Mouse (Mus musculus) forebrain, postnatal 0 days (tissue): ENCODE results near the gene Gapdhs. TPM values are rescaled to one million over a fixed set of nuclear protein-coding genes. Genes with fewer than 3 reads are reported as not detected.
"Not testable (repeated sequence)": the region's sequence is repeated elsewhere in the genome, so short reads cannot be mapped to it uniquely, and the experiment has no call there.

ENCODE experiments used
- ATAC-seq: fragments of 200-750 bp; cut with Nextera tagmentation; 2 replicates; pipeline ENCODE4 v1.8.0; 2017; ENCODE audit warnings: mild to moderate bottlenecking, moderate library complexity
- DNase-seq: peaks from one replicate; pipeline ENCODE4 v3.0.0-alpha.2; 2015
- H3K27ac ChIP-seq: fragments of 300-500 bp; sonication (generic); 2 replicates; pipeline ENCODE4 v1.5.1; 2014; ENCODE audit warnings: low read depth, mild to moderate bottlenecking, antibody characterized with exemption, low read length, moderate library complexity, mixed read lengths
- H3K27me3 ChIP-seq: fragments of 300-500 bp; sonication (generic); 2 replicates; pipeline ENCODE4 v1.6.1; 2014; ENCODE audit warnings: mild to moderate bottlenecking, low read length, mixed read lengths; ENCODE audit not compliant: insufficient read depth
- H3K36me3 ChIP-seq: fragments of 300-500 bp; sonication (generic); 2 replicates; pipeline ENCODE4 v1.6.1; 2014; ENCODE audit warnings: mild to moderate bottlenecking, moderate library complexity; ENCODE audit not compliant: insufficient read depth
- H3K4me1 ChIP-seq: fragments of 300-500 bp; sonication (generic); 2 replicates; pipeline ENCODE4 v1.6.1; 2014; ENCODE audit warnings: antibody characterized with exemption; ENCODE audit not compliant: insufficient read depth
- H3K4me2 ChIP-seq: fragments of 300-500 bp; sonication (generic); 2 replicates; pipeline ENCODE4 v1.6.1; 2014; ENCODE audit warnings: low read depth, mild to moderate bottlenecking, moderate library complexity
- H3K4me3 ChIP-seq: fragments of 300-500 bp; sonication (generic); 2 replicates; pipeline ENCODE4 v1.5.1; 2014; ENCODE audit warnings: low read depth, low read length, mixed read lengths
- H3K9ac ChIP-seq: fragments of 300-500 bp; sonication (generic); 2 replicates; pipeline ENCODE4 v1.6.1; 2014; ENCODE audit warnings: mild to moderate bottlenecking
- H3K9me3 ChIP-seq: fragments of 300-500 bp; sonication (generic); 2 replicates; pipeline ENCODE4 v1.6.1; 2016; ENCODE audit warnings: low read length
- CTCF ChIP-seq: sonication (generic); IDR thresholded peaks from 2 replicates; pipeline ENCODE4 v1.5.1; 2016; ENCODE audit warnings: antibody characterized with exemption, control low read depth, low read depth
- WGBS: fragments of 180-500 bp; shearing (Covaris S2); extraction: QIAGEN DNeasy Blood & Tissue Kit; methylation state at CpG from one replicate; pipeline ENCODE4 v1.1.7; 2014; 5-methylcytosine and 5-hydroxymethylcytosine counted together
- polyA plus RNA-seq: library from polyadenylated mRNA; unstranded; fragments of >200 nt; fragmentation: Nextera tagmentation; extraction: Ambion mirVana; gene quantifications from 2 replicates; pipeline ENCODE4 v1.2.1, GENCODE M21; 2015
- total RNA-seq: library from RNA; depleted of rRNA; stranded (reverse); fragments of >200 nt; gene quantifications from 2 replicates; pipeline ENCODE4 v1.2.3, GENCODE M21; 2014

Gene Gapdhs
- total and polyA plus RNA-seq, 2 experiments from 2014 or later = 0.65 TPM; not detected in 1

GRCm38 (mm10) chr7:30747525-30748204 lies 4.2 kb upstream of the Gapdhs start:
- no peak for TF ChIP-seq CTCF
- Histone ChIP-seq H3K9ac (no peak overlapping the region), H3K4me1 (no peaks in the 10 kb centered on the region), H3K27me3 (no peaks in the 10 kb centered on the region), H3K36me3 (no peaks in the 10 kb centered on the region; the same call in 1 of the 2 replicates), H3K9me3 (no peaks in the 10 kb centered on the region), H3K27ac (no peak overlapping the region), H3K4me3 (no peak overlapping the region), H3K4me2 (no peak overlapping the region)
- DNase-seq = no peak
- 88% methylated on average over 7 of the region's 7 CpGs for WGBS
- no peak for ATAC-seq

- H3K9me3 ChIP-seq = no peaks in the 10 kb centered on the region
- 48% methylated on average over 4 of the region's 4 CpGs for WGBS
- no peak for TF ChIP-seq CTCF
- no peak overlapping the region for H3K9ac ChIP-seq
- no peaks in the 10 kb centered on the region for H3K27me3 ChIP-seq
- no peaks in the 10 kb centered on the region for H3K4me1 ChIP-seq
- no peak overlapping the region for H3K27ac ChIP-seq
- DNase-seq = peak; percentile 6
- no peak overlapping the region for H3K4me2 ChIP-seq
- no peak for ATAC-seq
- no peak overlapping the region for H3K4me3 ChIP-seq
- H3K36me3 ChIP-seq = peaks cover 8% of the 10 kb centered on the region; the same call in 1 of the 2 replicates
These were observed 629 bp upstream of the Gapdhs start for GRCm38 (mm10) chr7:30744022-30744598.

GRCm38 (mm10) chr7:30742570-30742969 lies 911 bp downstream of the Gapdhs start:
- H3K36me3 ChIP-seq = peaks cover 13% of the 10 kb centered on the region; the same call in 1 of the 2 replicates
- H3K9ac ChIP-seq, DNase-seq, ATAC-seq, H3K27ac ChIP-seq, H3K4me3 ChIP-seq, H3K27me3 ChIP-seq, H3K4me1 ChIP-seq, H3K4me2 ChIP-seq, H3K9me3 ChIP-seq: not testable (repeated sequence)
- 94% methylated on average over 2 of the region's 2 CpGs for WGBS

GRCm38 (mm10) chr7:30736211-30736610 lies 7.3 kb downstream of the Gapdhs start:
- ATAC-seq = no peak
- no peak for DNase-seq
- no peaks in the 10 kb centered on the region for H3K9me3 ChIP-seq
- 90% methylated on average over 3 of the region's 3 CpGs for WGBS
- H3K27me3 ChIP-seq = no peaks in the 10 kb centered on the region
- H3K4me2 ChIP-seq = no peak overlapping the region
- no peak overlapping the region for H3K9ac ChIP-seq
- TF ChIP-seq CTCF = no peak
- no peak overlapping the region for H3K27ac ChIP-seq
- H3K4me3 ChIP-seq = no peak overlapping the region
- H3K4me1 ChIP-seq = 0 out of 2 replicates have a peak, but pooled peaks cover 2% of the 10 kb centered on the region
- H3K36me3 ChIP-seq = peaks cover 50% of the 10 kb centered on the region

GRCm38 (mm10) chr7:30730064-30730722 lies 13.3 kb downstream of the Gapdhs start:
- not testable (repeated sequence) for ATAC-seq, H3K27me3 ChIP-seq, H3K9me3 ChIP-seq
- peaks cover 36% of the 10 kb centered on the region for H3K36me3 ChIP-seq
- peak overlapping the region; percentile 72 for H3K9ac ChIP-seq
- H3K27ac ChIP-seq = peak overlapping the region; percentile 86
- H3K4me3 ChIP-seq = peak overlapping the region; percentile 76
- DNase-seq = peak; percentile 63
- H3K4me2 ChIP-seq = peak overlapping the region; percentile 80
- peaks cover 17% of the 10 kb centered on the region; the same call in 1 of the 2 replicates for H3K4me1 ChIP-seq
- WGBS = 8% methylated on average over 18 of the region's 22 CpGs

GRCm38 (mm10) chr7:30729396-30730063 lies 14.0 kb downstream of the Gapdhs start, which contains the start of gene Tmem147:
Gene Tmem147, minus strand, starts transcription at chr7:30729540.
- peak; percentile 62 for TF ChIP-seq CTCF
- Histone ChIP-seq H3K9ac (peak within 1 kb of the TSS; percentile 72), H3K27me3 (no peaks in the 10 kb centered on the region), H3K9me3 (no peaks in the 10 kb centered on the region), H3K4me2 (peak within 1 kb of the TSS; percentile 80), H3K4me1 (peaks cover 17% of the 10 kb centered on the region; the same call in 1 of the 2 replicates), H3K36me3 (peaks cover 31% of the 10 kb centered on the region), H3K4me3 (peak within 1 kb of the TSS; percentile 76), H3K27ac (peak within 1 kb of the TSS; percentile 86)
- DNase-seq (peak; percentile 97), ATAC-seq (peak; percentile 98)
- WGBS = 0% methylated on average over 60 of the region's 60 CpGs
